In the genomic region with DNA sequence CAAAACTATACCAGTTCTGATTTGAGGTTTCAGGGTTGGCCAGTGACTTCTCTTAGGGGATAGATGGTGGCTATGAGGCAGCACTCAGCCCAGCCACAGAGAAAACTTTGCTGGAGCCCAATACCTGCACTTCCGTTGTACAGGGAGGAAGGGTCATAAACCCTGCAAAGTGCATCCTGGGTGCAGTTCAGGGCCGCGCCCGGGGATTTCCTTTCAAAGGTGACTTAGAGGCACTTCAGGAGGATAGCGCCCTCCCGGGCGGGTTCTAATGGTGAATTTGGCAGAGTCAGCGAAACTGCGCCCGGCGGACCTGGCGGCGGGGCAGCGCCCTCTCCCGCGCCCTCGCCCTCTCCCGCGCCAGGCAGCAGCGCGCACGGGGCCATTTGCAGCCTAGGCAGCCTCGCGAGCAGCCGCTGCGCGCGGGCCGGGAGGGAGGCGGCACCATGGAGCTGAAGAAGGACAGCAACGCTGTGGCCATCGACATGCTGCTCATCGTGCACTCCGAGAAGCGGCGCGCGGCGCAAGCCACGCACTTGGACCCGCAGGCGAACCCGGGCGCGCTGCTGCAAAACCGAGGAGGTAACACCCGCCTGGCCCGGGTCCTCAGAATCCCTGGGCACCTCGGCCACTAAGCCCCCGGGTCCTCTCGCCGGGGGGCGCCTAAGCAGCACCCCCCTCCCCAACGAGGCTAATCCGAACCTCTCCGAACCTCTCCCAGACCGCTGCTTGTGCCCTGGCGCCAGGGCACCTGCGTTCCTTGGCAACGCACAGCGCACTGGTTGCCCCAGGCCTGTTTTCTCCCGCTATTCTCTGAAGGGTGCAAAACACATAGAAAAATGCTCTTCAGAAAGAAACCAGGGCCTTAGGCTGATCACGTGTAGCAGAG, we compare ENCODE assay signal across 9 mouse cellular contexts. TPM values are rescaled to one million over a fixed set of nuclear protein-coding genes. Genes with fewer than 3 reads are reported as not detected.
DNase-seq lines count a peak whose midpoint lies in the region; ATAC-seq and TF ChIP-seq lines count a peak whose summit lies in the region.
"Had no signal": no experiment of that assay in that cellular context is flagged by ENCODE, and none has a peak within 500 bp of the region (broad histone marks: within the 10 kb centered on the region; RNA-seq: fewer than 3 reads in every experiment).

A gene (plus strand): TSS at position 51 of the 886 bp plus-strand sequence.

- no peak; the same call in 1 of the 2 replicates for TF ChIP-seq CTCF in hindbrain, postnatal 0 days (IDR thresholded peaks at IDR 0.05; ENCODE audit: low read depth)

- ATAC-seq in lung, embryonic 15.5 days (ENCODE audit: borderline replicate concordance, extremely low read depth, low FRiP score, low TSS enrichment): peak; percentile 39; the same call in 1 of the 2 replicates
- ATAC-seq in hindbrain, postnatal 0 days: peak; percentile 59
- ATAC-seq in midbrain, embryonic 11.5 days (ENCODE audit: low FRiP score): 0 out of 2 replicates have a peak, but pooled peaks have one; percentile 58
- ATAC-seq: Patski had no signal

- H3K36me3 ChIP-seq in lung, embryonic 15.5 days: no peaks in the 10 kb centered on the region
- H3K36me3 ChIP-seq in hindbrain, postnatal 0 days (ENCODE audit: insufficient read depth, low read length): no peaks in the 10 kb centered on the region
- no peaks in the 10 kb centered on the region for H3K36me3 ChIP-seq in midbrain, embryonic 11.5 days (ENCODE audit: control insufficient read depth, insufficient read depth, low read length)

- H3K4me3 ChIP-seq in lung, embryonic 15.5 days: peak within 1 kb of the TSS; percentile 38
- peak within 1 kb of the TSS; percentile 46 for H3K4me3 ChIP-seq in hindbrain, postnatal 0 days (ENCODE audit: low read length)
- H3K4me3 ChIP-seq in midbrain, embryonic 11.5 days (ENCODE audit: low read depth, low read length): peak within 1 kb of the TSS; percentile 37

- H3K4me1 ChIP-seq in lung, embryonic 15.5 days: peaks cover 10% of the 10 kb centered on the region
- peaks cover 10% of the 10 kb centered on the region; the same call in 1 of the 2 replicates for H3K4me1 ChIP-seq in hindbrain, postnatal 0 days (ENCODE audit: insufficient read depth, low read length)
- H3K4me1 ChIP-seq in midbrain, embryonic 11.5 days (ENCODE audit: control insufficient read depth, insufficient read depth, low read length): peaks cover 4% of the 10 kb centered on the region

- no peak for DNase-seq in lung, postnatal 14 days
- DNase-seq in cerebellum, adult 9-10 months: peak; percentile 39
- DNase-seq in gastrocnemius, postnatal 14 days: peak; percentile 70
- peak; percentile 48 for DNase-seq in hindbrain, postnatal 0 days (ENCODE audit: low spot score)
- DNase-seq in midbrain, embryonic 11.5 days (ENCODE audit: low spot score, missing footprints): peak; percentile 92
- no peak for DNase-seq in thymus, postnatal 25 days
- no peak for DNase-seq in layer of hippocampus, postnatal 14 days (ENCODE audit: low spot score in 2 of 2)

- H3K27me3 ChIP-seq in lung, embryonic 15.5 days: peaks cover 34% of the 10 kb centered on the region
- no peaks in the 10 kb centered on the region for H3K27me3 ChIP-seq in hindbrain, postnatal 0 days (ENCODE audit: insufficient read depth, low read length)
- peaks cover 27% of the 10 kb centered on the region for H3K27me3 ChIP-seq in midbrain, embryonic 11.5 days (ENCODE audit: control insufficient read depth, insufficient read depth, low read length)

- H3K9me3 ChIP-seq in lung, embryonic 15.5 days: no peaks in the 10 kb centered on the region
- no peaks in the 10 kb centered on the region for H3K9me3 ChIP-seq in hindbrain, postnatal 0 days (ENCODE audit: low read length)
- no peaks in the 10 kb centered on the region for H3K9me3 ChIP-seq in midbrain, embryonic 11.5 days (ENCODE audit: control insufficient read depth, low read length)

- peak within 1 kb of the TSS; percentile 84 for H3K4me2 ChIP-seq in lung, embryonic 15.5 days
- H3K4me2 ChIP-seq in hindbrain, postnatal 0 days (ENCODE audit: low read depth, low read length): peak within 1 kb of the TSS; percentile 96
- H3K4me2 ChIP-seq in midbrain, embryonic 11.5 days: peak within 1 kb of the TSS; percentile 84

- no peak within 1 kb of the TSS for H3K27ac ChIP-seq in lung, embryonic 15.5 days
- H3K27ac ChIP-seq in hindbrain, postnatal 0 days: no peak within 1 kb of the TSS
- no peak within 1 kb of the TSS for H3K27ac ChIP-seq in midbrain, embryonic 11.5 days (ENCODE audit: low read depth, low read length)

- WGBS in lung, embryonic 15.5 days: 2% methylated on average over 62 of the region's 63 CpGs
- 1% methylated on average over 63 of the region's 63 CpGs for WGBS in hindbrain, postnatal 0 days
- 1% methylated on average over 63 of the region's 63 CpGs for WGBS in midbrain, embryonic 11.5 days

- no peak within 1 kb of the TSS for H3K9ac ChIP-seq in lung, embryonic 15.5 days
- peak within 1 kb of the TSS; percentile 65 for H3K9ac ChIP-seq in hindbrain, postnatal 0 days (replicated peaks; ENCODE audit: low read length)
- H3K9ac ChIP-seq in midbrain, embryonic 11.5 days (ENCODE audit: low read length): peak within 1 kb of the TSS; percentile 48

- intact Hi-C loops in gastrocnemius, postnatal 14 days (cut with DNase I; ENCODE audit: low total_unique reads): no loop called here

RNA-seq across cellular contexts. Expression of the gene that starts here (rescaled TPM):
- polyA plus RNA-seq in lung, embryonic 15.5 days (2015; fragmentation: Nextera tagmentation; extraction: Ambion mirVana): 0.15 and 0.36 TPM in 2 replicates
- 100 to 1,000 TPM; 124 to 167 TPM for total RNA-seq in gastrocnemius, postnatal 14 days (2021)
- 2.3 and 5.3 TPM in 2 replicates for total RNA-seq in hindbrain, postnatal 0 days (2014; rRNA removed)
- 0.54 and 1.1 TPM in 2 replicates for polyA plus RNA-seq in hindbrain, postnatal 0 days (2015; fragmentation: Nextera tagmentation; extraction: Ambion mirVana)
- 0.18 and 0.44 TPM in 2 replicates for polyA plus RNA-seq in midbrain, embryonic 11.5 days (2014; fragmentation: Nextera tagmentation; extraction: Ambion mirVana)
- 1 to 10 TPM; 4.9 to 7.4 TPM for total RNA-seq in layer of hippocampus, postnatal 14 days (2021)
- polyA plus RNA-seq: Patski had no signal

Comparison
In these comparisons a context has a peak if more than half of its experiments do, and no peak if none do; other contexts are left out.
1. RNA of the gene that starts here (total RNA-seq): 124 to 167 TPM in gastrocnemius, postnatal 14 days; 4.9 to 7.4 TPM in layer of hippocampus, postnatal 14 days and 2.3 to 5.3 TPM in hindbrain, postnatal 0 days; every median in the first group is over 10 times any median in the second.
2. Peak in ATAC-seq, H3K4me3 ChIP-seq and H3K4me2 ChIP-seq in lung, embryonic 15.5 days; RNA of the gene not detected or under 1 TPM.
3. Peak in DNase-seq, ATAC-seq, H3K4me3 ChIP-seq, H3K9ac ChIP-seq and H3K4me2 ChIP-seq in midbrain, embryonic 11.5 days; RNA of the gene not detected or under 1 TPM.
4. DNase-seq: peak in cerebellum, adult 9-10 months (single experiment), gastrocnemius, postnatal 14 days (single experiment) and hindbrain, postnatal 0 days (single experiment); none in lung, postnatal 14 days (single experiment), thymus, postnatal 25 days (single experiment) and layer of hippocampus, postnatal 14 days (0 of 2).
5. Peak in every context shown above with its lines, with median percentiles within 50 percentile points of each other: ATAC-seq, H3K4me2 ChIP-seq and H3K4me3 ChIP-seq.